Mouse (Mus musculus): Measurements from ENCODE around the gene Chil1. TPM values are rescaled to one million over a fixed set of nuclear protein-coding genes. Genes with fewer than 3 reads are reported as not detected.

Gene Chil1
- polyA plus RNA-seq, 1 experiment, result not detected

DNA sequence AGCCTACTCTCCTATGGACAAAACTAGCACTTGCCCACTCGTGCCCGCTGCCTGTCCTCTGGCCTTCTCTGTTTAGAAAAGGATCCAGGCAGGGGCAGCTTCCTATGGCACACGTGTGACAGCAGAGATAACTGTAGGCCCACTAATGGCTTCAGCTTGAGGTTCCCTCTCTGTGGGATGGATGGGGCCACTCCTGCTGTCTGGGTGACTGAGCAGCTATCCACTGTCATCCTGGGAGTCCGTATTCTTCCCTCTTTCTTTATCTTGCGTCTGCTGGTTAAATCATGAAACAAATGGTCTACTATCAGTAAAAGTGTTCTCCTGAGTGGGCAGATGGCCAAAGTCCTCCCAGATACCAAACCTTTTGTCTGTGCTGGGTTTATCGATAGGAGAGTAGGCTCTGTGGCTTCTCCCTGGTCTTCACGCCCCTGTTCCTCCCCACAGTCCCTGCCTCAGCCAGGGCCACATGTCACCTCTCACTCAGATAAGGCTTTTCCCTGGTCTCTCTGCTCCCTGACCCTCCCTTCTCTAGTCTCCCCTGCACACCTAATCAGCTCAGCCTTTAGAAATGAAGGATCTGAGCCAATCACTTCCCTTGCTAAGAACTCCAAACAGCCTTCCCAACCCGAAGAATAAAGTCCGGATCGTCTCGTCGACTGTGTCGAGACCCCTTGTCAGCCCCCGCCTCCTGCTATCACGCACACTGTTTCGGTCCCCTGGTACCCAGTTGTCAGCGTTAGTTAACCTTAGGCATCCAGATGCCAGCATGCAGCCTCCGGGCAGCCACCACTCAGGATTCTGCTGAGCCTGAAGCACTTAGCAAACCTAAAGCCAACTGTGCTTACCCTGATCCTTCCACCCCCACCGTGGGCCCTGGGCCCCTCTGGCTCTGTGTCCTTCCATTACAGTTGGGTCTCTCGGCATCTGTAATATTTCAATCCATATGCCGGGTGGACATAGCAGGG lies 29.1 kb upstream of the Chil1 start:
- no peak for TF ChIP-seq GATA1 (IDR thresholded peaks at IDR 0.05; ENCODE audit: low read length)
- no peak for TF ChIP-seq TAL1 (IDR thresholded peaks at IDR 0.05; ENCODE audit: low read length)
- Histone ChIP-seq H3K9me3 (ENCODE audit: control insufficient read depth, low read length) (no peaks in the 10 kb centered on the region), H3K4me3 (replicated peaks) (no peak overlapping the region), H3K36me3 (ENCODE audit: control insufficient read depth) (no peaks in the 10 kb centered on the region), H3K27me3 (ENCODE audit: control insufficient read depth) (no peaks in the 10 kb centered on the region), H3K4me1 (ENCODE audit: control insufficient read depth) (peaks cover 23% of the 10 kb centered on the region)

DNA sequence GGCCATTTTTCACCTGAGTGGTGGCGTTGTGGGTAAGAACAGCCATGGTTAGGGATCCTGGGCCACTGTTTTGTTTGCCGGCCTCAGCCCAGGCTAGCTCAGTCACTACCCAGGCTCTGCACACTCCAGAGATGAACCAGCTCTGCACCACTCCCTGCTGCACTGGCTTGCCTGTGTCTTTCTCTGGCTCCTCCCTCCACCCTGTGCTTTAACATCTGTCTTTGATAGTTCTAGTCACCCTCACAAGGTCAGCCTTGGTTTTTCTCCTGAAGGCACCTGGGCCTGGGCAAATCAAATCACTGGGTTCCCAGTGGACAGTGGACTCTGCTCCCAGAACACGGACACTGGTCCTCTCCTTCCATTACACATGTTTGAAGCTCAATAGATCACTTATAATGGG lies 27.9 kb upstream of the Chil1 start:
- Histone ChIP-seq H3K4me1 (ENCODE audit: control insufficient read depth) (peaks cover 23% of the 10 kb centered on the region), H3K36me3 (ENCODE audit: control insufficient read depth) (no peaks in the 10 kb centered on the region), H3K27me3 (ENCODE audit: control insufficient read depth) (no peaks in the 10 kb centered on the region), H3K4me3 (replicated peaks) (no peak overlapping the region), H3K9me3 (ENCODE audit: control insufficient read depth, low read length) (no peaks in the 10 kb centered on the region)
- TF ChIP-seq GATA1 (IDR thresholded peaks at IDR 0.05; ENCODE audit: low read length) (no peak), TAL1 (IDR thresholded peaks at IDR 0.05; ENCODE audit: low read length) (no peak)

DNA sequence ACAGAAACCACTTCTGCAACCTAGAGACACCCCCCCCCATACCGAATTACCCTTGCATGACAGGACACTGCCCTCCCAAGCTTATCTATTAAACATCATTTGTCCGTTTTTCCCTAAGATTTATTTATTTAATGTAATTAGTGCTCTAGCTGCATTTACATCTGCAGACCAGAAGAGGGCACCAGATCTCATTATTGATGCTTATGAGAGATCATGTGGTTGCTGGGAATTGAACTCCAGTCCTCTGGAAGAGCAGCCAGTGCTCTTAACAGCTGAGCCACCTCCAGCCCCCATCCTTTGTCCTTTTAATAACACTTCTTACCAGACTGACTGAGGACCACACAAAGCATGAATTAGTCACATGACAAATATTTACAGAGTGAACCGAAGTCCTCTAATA lies 27.3 kb upstream of the Chil1 start:
- no peaks in the 10 kb centered on the region for H3K36me3 ChIP-seq (ENCODE audit: control insufficient read depth)
- H3K27me3 ChIP-seq (ENCODE audit: control insufficient read depth), result no peaks in the 10 kb centered on the region
- no peak for TF ChIP-seq GATA1 (IDR thresholded peaks at IDR 0.05; ENCODE audit: low read length)
- H3K9me3 ChIP-seq (ENCODE audit: control insufficient read depth, low read length), result no peaks in the 10 kb centered on the region
- no peak overlapping the region for H3K4me3 ChIP-seq (replicated peaks)
- H3K4me1 ChIP-seq (ENCODE audit: control insufficient read depth), result peaks cover 23% of the 10 kb centered on the region

DNA sequence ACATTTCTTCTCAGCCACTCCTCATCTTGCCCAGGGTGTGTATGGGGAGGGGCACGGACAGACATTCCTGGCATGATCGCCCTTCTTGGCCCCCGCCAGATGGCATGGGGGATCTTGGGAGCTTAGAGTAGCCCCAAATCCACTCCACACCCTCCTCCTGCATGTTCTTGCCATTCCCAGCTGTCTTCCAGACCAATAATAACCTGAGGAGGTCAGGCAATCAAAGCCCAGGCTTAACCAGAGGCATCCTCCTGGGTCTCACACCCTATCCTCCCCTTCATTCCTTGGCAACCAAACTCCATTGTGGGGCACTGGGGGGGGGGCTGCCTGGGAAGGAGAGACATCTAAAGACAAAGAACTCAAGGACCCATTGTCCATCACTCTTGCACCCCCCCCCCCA lies 21.6 kb upstream of the Chil1 start:
- no peak overlapping the region for H3K4me3 ChIP-seq (replicated peaks)

DNA sequence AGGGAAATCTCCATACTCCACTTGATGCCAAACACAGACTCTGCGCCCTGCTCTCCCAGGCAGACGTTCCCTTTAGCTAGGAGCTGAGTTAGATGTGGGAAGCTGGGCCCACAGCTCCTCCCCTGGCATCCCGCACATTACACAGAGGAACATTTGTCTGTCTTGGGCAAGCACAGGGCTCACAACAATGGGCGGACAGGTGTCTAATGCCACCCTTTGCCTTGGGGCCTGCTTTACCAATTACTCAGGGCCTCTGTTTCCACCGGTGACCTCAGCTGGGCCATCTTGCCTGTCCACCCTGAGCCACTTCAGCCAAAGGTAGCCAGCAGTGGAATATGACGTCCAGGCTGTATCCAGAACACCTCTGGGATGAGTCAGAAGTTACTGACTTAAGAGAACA lies 20.6 kb upstream of the Chil1 start:
- TF ChIP-seq TAL1 (IDR thresholded peaks at IDR 0.05; ENCODE audit: low read length) (no peak), GATA1 (IDR thresholded peaks at IDR 0.05; ENCODE audit: low read length) (no peak)
- H3K9me3 ChIP-seq (ENCODE audit: control insufficient read depth, low read length), result no peaks in the 10 kb centered on the region
- no peaks in the 10 kb centered on the region for H3K4me1 ChIP-seq (ENCODE audit: control insufficient read depth)

More for the DNA sequence above, 21.6 kb upstream of the Chil1 start:
- H3K9me3 ChIP-seq (ENCODE audit: control insufficient read depth, low read length), result no peaks in the 10 kb centered on the region
- no peaks in the 10 kb centered on the region for H3K27me3 ChIP-seq (ENCODE audit: control insufficient read depth)
- TF ChIP-seq TAL1 (IDR thresholded peaks at IDR 0.05; ENCODE audit: low read length) (no peak), GATA1 (IDR thresholded peaks at IDR 0.05; ENCODE audit: low read length) (no peak)
- H3K36me3 ChIP-seq (ENCODE audit: control insufficient read depth), result no peaks in the 10 kb centered on the region
- H3K4me1 ChIP-seq (ENCODE audit: control insufficient read depth), result no peaks in the 10 kb centered on the region

DNA sequence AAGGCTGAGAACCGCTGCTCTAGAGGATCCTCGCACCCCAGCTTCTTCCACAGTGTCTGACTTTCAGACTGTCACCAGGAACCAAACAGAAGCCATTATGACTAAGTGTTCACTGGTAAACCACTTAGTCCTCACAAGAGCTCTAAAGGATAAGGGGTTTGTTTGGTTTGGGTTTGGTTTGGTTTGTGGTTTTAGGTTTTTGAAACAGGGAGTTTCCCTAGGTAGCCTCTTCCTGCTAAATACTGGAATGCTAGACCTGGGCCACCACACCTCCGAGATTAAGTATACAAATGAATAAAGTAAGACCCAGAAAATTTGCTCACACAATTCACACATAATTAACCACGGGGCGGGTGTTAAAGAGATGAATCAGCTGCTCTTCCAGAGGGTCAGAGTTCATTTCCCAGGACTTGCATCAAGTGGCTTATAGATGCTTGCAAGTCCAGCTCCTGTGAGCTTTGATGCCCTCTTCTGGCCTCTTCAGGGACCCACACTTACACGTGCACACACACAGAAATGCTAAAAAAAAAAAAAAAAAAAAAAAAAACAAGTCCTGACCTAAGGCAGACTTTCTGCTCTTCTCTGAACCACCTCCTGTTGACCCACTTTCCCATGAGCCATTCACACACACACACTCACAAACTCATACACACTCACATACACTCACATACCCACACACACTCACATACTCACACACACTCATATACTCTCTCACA lies 19.3 kb upstream of the Chil1 start:
- Histone ChIP-seq H3K36me3 (ENCODE audit: control insufficient read depth) (no peaks in the 10 kb centered on the region), H3K27me3 (ENCODE audit: control insufficient read depth) (no peaks in the 10 kb centered on the region), H3K4me1 (ENCODE audit: control insufficient read depth) (no peaks in the 10 kb centered on the region), H3K9me3 (ENCODE audit: control insufficient read depth, low read length) (no peaks in the 10 kb centered on the region), H3K4me3 (replicated peaks) (no peak overlapping the region)
- no peak for TF ChIP-seq GATA1 (IDR thresholded peaks at IDR 0.05; ENCODE audit: low read length)
- no peak for TF ChIP-seq TAL1 (IDR thresholded peaks at IDR 0.05; ENCODE audit: low read length)

More for the DNA sequence above, 20.6 kb upstream of the Chil1 start:
- Histone ChIP-seq H3K4me3 (replicated peaks) (no peak overlapping the region), H3K27me3 (ENCODE audit: control insufficient read depth) (no peaks in the 10 kb centered on the region), H3K36me3 (ENCODE audit: control insufficient read depth) (no peaks in the 10 kb centered on the region)

DNA sequence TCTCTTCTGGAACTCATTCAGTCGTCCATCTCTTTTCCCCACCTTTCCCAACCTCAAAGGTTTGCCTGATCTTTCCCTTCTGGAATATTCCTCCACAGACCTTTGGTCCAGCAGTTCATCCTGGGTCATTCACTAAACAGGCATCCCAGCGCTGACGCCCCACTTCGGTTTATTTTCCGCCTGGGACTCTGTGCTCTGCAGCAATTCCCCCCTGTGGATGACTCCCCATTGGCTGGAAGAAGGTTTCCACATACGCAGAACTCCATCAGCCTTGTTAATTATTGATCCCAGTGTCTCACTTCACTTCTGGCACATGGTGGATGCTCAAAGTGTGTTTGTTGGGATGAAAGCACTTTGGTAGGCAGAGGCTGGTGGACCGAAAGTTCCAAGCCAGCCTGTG lies 18.5 kb upstream of the Chil1 start:
- no peak for TF ChIP-seq TAL1 (IDR thresholded peaks at IDR 0.05; ENCODE audit: low read length)
- TF ChIP-seq GATA1 (IDR thresholded peaks at IDR 0.05; ENCODE audit: low read length), result no peak
- Histone ChIP-seq H3K9me3 (ENCODE audit: control insufficient read depth, low read length) (no peaks in the 10 kb centered on the region), H3K27me3 (ENCODE audit: control insufficient read depth) (no peaks in the 10 kb centered on the region), H3K4me1 (ENCODE audit: control insufficient read depth) (peaks cover 2% of the 10 kb centered on the region), H3K4me3 (replicated peaks) (no peak overlapping the region), H3K36me3 (ENCODE audit: control insufficient read depth) (no peaks in the 10 kb centered on the region)

DNA sequence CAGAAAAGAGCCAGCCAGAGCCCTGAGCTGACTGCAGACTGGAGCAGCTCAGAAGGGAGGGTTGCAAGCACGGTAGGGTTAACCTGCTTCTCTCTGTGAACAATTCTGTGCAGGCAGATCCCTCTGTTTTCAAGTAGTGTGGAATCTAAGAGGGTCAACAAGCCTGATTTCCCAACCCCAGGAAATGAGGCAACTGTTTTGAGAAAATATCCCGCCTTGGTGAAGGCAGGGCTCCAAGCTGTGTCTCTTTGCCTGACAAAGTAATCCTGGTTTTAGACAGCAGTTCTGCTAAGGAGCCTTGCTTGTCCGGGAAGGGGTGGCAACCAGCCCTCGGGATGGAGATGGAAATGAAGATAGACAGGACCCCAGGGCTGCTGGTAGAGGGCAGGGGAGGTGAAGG lies 17.5 kb upstream of the Chil1 start:
- TF ChIP-seq GATA1 (IDR thresholded peaks at IDR 0.05; ENCODE audit: low read length) (no peak), TAL1 (IDR thresholded peaks at IDR 0.05; ENCODE audit: low read length) (no peak)
- Histone ChIP-seq H3K4me1 (ENCODE audit: control insufficient read depth) (peaks cover 6% of the 10 kb centered on the region), H3K27me3 (ENCODE audit: control insufficient read depth) (no peaks in the 10 kb centered on the region), H3K36me3 (ENCODE audit: control insufficient read depth) (no peaks in the 10 kb centered on the region), H3K9me3 (ENCODE audit: control insufficient read depth, low read length) (no peaks in the 10 kb centered on the region), H3K4me3 (replicated peaks) (no peak overlapping the region)

DNA sequence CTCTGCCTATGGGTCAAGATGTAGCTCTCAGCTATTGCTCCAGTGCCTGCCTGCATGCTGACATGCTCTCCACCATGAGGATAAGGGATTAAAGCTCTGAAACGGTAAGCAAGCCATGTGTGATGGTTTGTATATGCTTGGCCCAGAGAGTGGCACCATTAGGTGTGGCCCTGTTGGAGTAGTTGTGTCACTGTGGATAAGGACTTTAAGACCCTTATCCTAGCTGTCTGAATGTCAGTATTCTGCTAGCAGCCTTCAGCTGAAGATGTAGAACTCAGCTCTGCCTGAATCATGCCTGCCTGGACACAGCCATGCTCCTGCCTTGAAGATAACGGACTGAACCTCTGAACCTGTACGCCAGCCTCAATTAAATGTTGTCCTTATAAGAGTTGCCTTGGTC lies 15.4 kb upstream of the Chil1 start:
- peaks cover 6% of the 10 kb centered on the region for H3K4me1 ChIP-seq (ENCODE audit: control insufficient read depth)
- H3K27me3 ChIP-seq (ENCODE audit: control insufficient read depth), result no peaks in the 10 kb centered on the region
- no peaks in the 10 kb centered on the region for H3K9me3 ChIP-seq (ENCODE audit: control insufficient read depth, low read length)
- H3K36me3 ChIP-seq (ENCODE audit: control insufficient read depth), result no peaks in the 10 kb centered on the region
- no peak overlapping the region for H3K4me3 ChIP-seq (replicated peaks)
- TF ChIP-seq TAL1 (IDR thresholded peaks at IDR 0.05; ENCODE audit: low read length) (no peak), GATA1 (IDR thresholded peaks at IDR 0.05; ENCODE audit: low read length) (no peak)
